Mouse (Mus musculus) erythroblast, embryonic 14.5 days (primary cell): ENCODE measurements around the gene Steap3.

ENCODE experiments used
- GATA1 ChIP-seq: IDR thresholded peaks from 2 replicates; pipeline ENCODE4 v1.6.1; 2012; ENCODE audit warnings: low read length, inconsistent platforms, mixed read lengths
- TAL1 ChIP-seq: IDR thresholded peaks from 3 replicates; pipeline ENCODE4 v1.6.1; 2012; ENCODE audit warnings: low read length, inconsistent platforms, mixed read lengths

DNA sequence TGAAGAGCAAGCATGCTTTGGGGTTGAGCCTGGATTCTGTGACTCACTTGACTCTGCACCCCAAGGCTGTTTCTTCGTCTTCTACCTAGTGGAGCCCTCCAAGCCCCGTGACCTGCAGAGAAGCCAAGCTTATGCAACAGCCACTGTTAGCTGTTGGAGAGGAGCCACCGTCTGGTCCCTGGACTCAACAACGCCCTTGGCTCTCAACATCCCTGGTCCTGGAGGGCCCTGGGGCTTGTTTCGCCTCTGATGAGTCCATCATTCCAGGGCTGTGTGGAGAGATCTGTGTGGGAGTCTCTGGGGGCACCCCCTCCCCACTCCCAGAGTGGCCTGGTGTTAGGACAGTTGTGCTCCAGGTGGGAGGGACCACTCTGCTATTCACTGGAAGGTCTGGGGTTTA is 24.3 kb downstream of the Steap3 start:
- TF ChIP-seq GATA1: no peak
- no peak for TF ChIP-seq TAL1
